Comparison of ENCODE assay signal across 16 mouse cellular contexts in the genomic region with DNA sequence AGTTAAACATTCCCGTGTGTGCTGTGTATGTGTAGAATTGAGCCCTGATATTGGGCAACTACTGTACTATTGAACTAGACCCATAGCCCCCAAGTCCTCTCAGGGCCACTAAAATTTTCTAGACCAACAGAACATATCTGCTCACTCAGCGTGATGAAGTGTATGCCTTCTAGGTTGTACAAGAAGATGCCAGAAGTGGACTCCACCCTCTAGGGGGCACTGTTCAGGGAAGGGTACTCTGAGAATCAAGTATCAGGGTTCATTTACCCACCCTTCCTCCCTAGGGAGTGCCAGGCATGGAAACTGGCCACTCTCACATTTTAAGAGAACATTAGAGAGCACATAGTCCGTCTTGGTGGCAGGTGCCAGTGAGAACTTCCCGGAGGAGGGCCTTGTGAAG.
DNase-seq lines count a peak whose midpoint lies in the region; TF ChIP-seq lines count a peak whose summit lies in the region.
"Had no signal": no experiment of that assay in that cellular context is flagged by ENCODE, and none has a peak within 500 bp of the region (broad histone marks: within the 10 kb centered on the region; RNA-seq: fewer than 3 reads in every experiment).

No protein-coding gene starts in this region.

- 0 out of 2 replicates have a peak, but pooled peaks cover 2% of the 10 kb centered on the region for H3K4me1 ChIP-seq in kidney, adult 2 months (ENCODE audit: control insufficient read depth, insufficient read depth, low read length)
- H3K4me1 ChIP-seq in bone marrow, adult 2 months (ENCODE audit: control insufficient read depth, insufficient read depth, low read length) = no peaks in the 10 kb centered on the region
- H3K4me1 ChIP-seq: forebrain, embryonic 15.5 days; hindbrain, embryonic 13.5 days; limb, embryonic 15.5 days had no signal

- TF ChIP-seq POLR2A in kidney, adult 2 months (IDR thresholded peaks at IDR 0.05; ENCODE audit: low read depth, low read length) = no peak
- TF ChIP-seq POLR2A in bone marrow, adult 2 months (IDR thresholded peaks at IDR 0.05; ENCODE audit: borderline replicate concordance, control insufficient read depth, low read depth, low read length) = no peak

- no peaks in the 10 kb centered on the region for H3K36me3 ChIP-seq in kidney, adult 2 months (ENCODE audit: control insufficient read depth, insufficient read depth, low read length)
- H3K36me3 ChIP-seq: forebrain, embryonic 15.5 days; heart, embryonic 15.5 days; hindbrain, embryonic 13.5 days; limb, embryonic 15.5 days; neural tube, embryonic 13.5 days had no signal

- H3K27ac ChIP-seq in kidney, adult 2 months (ENCODE audit: insufficient read depth, low read depth, low read length) = no peak overlapping the region
- no peak overlapping the region for H3K27ac ChIP-seq in bone marrow, adult 2 months (ENCODE audit: control insufficient read depth, insufficient read depth, low read depth, low read length, poor library complexity)
- H3K27ac ChIP-seq: forebrain, embryonic 15.5 days; heart, embryonic 15.5 days; hindbrain, embryonic 13.5 days; limb, embryonic 15.5 days; neural tube, embryonic 13.5 days had no signal

- WGBS in kidney, adult 2 months = 99% methylated on average over 4 of the region's 4 CpGs
- WGBS in bone marrow, adult 2 months = 82% methylated on average over 4 of the region's 4 CpGs

- DNase-seq in kidney, adult 2 months = no peak
- DNase-seq in kidney, adult 11 months = no peak
- peak; percentile 12 for DNase-seq in thymus, postnatal 14 days
- DNase-seq in thymus, adult 18-20 months = no peak
- DNase-seq in frontal cortex, postnatal 25 days (ENCODE audit: low spot score in 2 of 2) = no peak
- no peak for DNase-seq in frontal cortex, postnatal 14 days (ENCODE audit: low spot score in 2 of 2)
- DNase-seq: cerebellum, adult 18-20 months; embryo, embryonic 11 days; kidney, adult 9 months; lung, postnatal 36 days had no signal

- TF ChIP-seq CTCF in kidney, adult 2 months (conservative IDR thresholded peaks at IDR 0.05; ENCODE audit: insufficient read depth, insufficient read length, low read depth, low read length) = 0 out of 2 replicates have a peak, but pooled peaks have one; percentile 18
- TF ChIP-seq CTCF in bone marrow, adult 2 months (IDR thresholded peaks at IDR 0.05; ENCODE audit: control insufficient read depth, insufficient read depth, low read length) = peak; percentile 23; the same call in 1 of the 2 replicates

- no peaks in the 10 kb centered on the region for H3K27me3 ChIP-seq in kidney, adult 2 months (replicated peaks; ENCODE audit: control insufficient read depth, insufficient read depth, low read length)
- H3K27me3 ChIP-seq: forebrain, embryonic 15.5 days; heart, embryonic 15.5 days; hindbrain, embryonic 13.5 days; limb, embryonic 15.5 days; neural tube, embryonic 13.5 days had no signal

- no peak overlapping the region for H3K4me3 ChIP-seq in kidney, adult 2 months (ENCODE audit: insufficient read depth, low read depth, low read length)
- H3K4me3 ChIP-seq in bone marrow, adult 2 months (replicated peaks; ENCODE audit: control insufficient read depth, low read depth, low read length) = no peak overlapping the region
- H3K4me3 ChIP-seq: forebrain, embryonic 15.5 days; heart, embryonic 15.5 days; hindbrain, embryonic 13.5 days; limb, embryonic 15.5 days; neural tube, embryonic 13.5 days had no signal
